Mouse (Mus musculus) cerebellum, postnatal 14 days (tissue): Measurements from ENCODE around the gene Hyal1.

ENCODE experiments used
- DNase-seq, 2 experiments: peaks; one replicate each; pipeline ENCODE4 v3.0.0; 2021; ENCODE audit warnings: mixed read lengths in 2 of 2

Hyal1 gene

GRCm38 (mm10) chr9:107576357-107577107 lies at the start of gene Hyal1:
Gene Hyal1 (plus strand): TSS chr9:107576927.
- DNase-seq: peak; percentile 62 to 80

- DNase-seq: peak; percentile 91 to 94
Measured at GRCm38 (mm10) chr9:107533791-107534407, 42.8 kb upstream of the Hyal1 start, which contains the start of gene Tmem115. Gene Tmem115 (plus strand): TSS chr9:107533945.

- peak; percentile 74 to 81 for DNase-seq
Measured at GRCm38 (mm10) chr9:107534408-107535202, 42.1 kb upstream of the Hyal1 start.

- peak; percentile 83 to 85 for DNase-seq
Measured at GRCm38 (mm10) chr9:107538231-107538630, 38.5 kb upstream of the Hyal1 start.

DNA sequence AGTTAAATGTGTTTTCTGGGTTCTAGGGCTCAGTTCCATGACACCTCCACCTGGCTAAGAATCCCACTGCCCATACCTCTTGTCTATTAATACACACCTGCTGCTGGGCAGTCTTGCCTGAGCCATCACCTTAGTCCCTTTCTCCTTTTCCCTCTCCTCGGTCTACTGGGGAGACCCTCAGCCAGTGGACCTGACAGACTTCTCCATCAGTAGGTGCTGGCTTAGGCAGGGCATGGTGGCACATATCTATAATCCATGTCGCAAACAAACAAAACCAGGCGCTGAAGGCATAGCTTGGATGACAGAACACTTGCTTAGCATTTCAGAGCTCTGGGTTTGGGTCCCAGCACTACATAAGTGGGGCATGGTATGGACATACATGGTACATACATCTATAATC lies 38.0 kb upstream of the Hyal1 start:
- no peak for DNase-seq

DNA sequence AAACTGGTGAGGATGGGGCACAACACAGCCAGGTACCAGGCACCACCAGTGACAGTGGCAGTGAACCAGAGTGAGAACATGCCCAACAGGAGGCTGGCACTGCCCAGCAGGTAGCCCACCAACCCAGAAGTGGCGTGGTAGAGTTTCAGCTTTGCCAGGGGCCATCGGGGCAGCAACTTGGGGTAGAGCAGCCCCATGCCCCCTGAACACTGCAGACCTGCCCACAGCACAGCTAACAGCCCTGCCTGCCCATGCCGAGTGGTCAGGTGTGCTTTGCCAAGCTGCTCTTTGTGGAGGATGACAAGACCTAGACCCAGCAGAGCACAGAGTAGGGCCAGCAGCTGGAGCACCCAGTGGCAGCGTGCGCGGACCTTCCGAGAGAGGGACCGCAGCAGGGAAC lies 36.8 kb upstream of the Hyal1 start:
- DNase-seq: no peak

DNA sequence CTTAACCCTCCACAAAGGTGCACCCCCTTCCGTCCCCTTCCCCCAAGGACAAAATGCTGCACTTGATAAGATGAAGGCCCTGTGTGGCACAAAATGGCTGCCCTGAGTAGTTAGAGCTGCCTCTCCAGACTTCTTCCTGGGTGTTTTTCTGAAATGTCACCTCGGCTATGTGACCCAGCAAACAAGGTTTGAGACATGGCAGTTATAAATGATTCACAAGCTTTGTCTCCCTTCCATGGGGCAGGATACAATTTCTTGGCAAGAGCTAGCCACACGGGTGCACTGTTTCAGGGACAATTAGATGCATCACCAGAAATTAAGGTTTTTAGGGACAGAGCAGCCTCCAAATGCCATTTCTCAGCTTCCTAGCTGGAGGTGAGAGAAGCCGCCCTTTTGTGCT lies 36.3 kb upstream of the Hyal1 start:
- no peak for DNase-seq

DNA sequence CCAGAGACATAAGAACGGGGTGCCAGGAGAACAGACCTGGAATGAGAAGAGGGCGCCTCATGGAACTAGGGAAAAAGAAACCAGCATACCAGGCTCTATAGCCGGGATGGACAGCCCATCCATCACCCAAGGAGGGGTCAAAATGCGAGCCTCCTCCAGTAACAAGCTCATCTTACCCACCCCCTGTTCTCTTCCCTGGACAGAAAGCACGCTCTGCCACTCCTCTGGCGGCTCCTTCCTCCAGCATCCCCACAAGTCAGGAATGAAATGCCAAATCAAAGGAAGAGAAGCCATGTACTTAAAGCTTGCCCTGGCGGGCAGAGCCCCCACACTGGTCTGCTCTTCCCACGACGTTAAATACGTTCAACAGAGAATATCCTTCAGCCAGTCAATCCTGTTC lies 35.7 kb upstream of the Hyal1 start:
- DNase-seq: no peak

GRCm38 (mm10) chr9:107541474-107542351 lies 35.0 kb upstream of the Hyal1 start, which contains the start of the genes Cyb561d2 and Nprl2:
Gene Cyb561d2 (minus strand): TSS chr9:107542193.
Gene Nprl2 (plus strand): TSS chr9:107542226.
- DNase-seq: peak; percentile 95 to 96

- no peak for DNase-seq
Measured at GRCm38 (mm10) chr9:107542352-107542686, 34.4 kb upstream of the Hyal1 start.

GRCm38 (mm10) chr9:107542721-107543120 lies 34.0 kb upstream of the Hyal1 start:
- DNase-seq: no peak

- no peak for DNase-seq
Measured at GRCm38 (mm10) chr9:107543299-107543698, 33.4 kb upstream of the Hyal1 start.

DNA sequence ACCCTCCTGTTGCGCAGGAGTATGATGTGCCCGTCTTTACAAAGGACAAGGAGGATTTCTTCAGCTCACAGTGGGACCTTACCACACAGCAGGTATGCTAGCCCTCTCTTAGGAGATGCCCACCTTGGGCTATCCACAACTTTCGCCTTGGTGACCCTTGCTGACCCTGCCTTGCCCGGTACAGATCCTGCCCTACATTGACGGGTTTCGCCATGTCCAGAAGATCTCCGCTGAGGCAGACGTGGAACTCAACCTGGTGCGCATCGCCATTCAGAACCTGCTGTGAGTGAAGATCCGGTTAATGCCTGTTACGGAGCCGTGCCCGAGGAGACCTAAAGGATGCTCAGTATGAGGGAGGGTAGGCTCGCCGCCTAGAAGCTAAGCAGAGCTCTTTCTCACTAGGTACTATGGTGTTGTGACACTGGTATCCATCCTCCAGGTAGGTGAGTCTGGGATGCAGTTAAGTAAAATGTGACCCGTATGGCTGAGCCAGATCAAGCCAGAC lies 32.5 kb upstream of the Hyal1 start:
- no peak for DNase-seq

DNA sequence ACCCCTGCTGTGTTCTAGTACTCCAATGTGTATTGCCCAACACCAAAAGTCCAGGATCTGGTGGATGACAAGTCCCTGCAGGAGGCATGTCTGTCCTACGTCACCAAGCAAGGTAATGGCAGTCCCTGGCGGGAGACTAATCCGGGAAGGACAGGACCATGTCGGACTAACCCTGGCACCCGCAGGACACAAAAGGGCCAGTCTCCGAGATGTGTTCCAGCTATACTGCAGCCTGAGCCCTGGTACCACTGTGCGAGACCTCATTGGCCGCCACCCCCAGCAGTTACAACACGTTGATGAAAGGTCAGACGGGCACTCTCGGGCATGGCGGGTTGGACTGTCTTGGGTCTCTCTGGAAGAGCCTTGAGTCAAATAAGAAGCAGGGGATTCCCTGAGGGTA lies 32.0 kb upstream of the Hyal1 start:
- DNase-seq: no peak

DNA sequence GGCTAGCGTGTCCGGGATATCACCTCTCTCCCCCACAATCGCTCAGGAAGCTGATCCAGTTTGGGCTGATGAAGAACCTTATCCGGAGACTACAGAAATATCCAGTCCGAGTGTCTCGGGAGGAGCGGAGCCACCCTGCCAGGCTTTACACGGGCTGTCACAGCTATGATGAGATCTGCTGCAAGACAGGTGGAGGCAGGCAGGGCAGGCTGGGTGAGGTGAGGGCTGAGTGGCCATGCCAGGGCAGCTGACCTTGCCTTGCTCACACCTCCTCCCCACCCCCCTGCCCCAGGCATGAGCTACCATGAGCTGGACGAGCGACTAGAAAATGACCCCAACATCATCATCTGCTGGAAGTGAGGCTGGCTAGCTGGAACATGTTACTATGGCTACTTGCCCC lies 31.5 kb upstream of the Hyal1 start:
- DNase-seq: no peak

DNA sequence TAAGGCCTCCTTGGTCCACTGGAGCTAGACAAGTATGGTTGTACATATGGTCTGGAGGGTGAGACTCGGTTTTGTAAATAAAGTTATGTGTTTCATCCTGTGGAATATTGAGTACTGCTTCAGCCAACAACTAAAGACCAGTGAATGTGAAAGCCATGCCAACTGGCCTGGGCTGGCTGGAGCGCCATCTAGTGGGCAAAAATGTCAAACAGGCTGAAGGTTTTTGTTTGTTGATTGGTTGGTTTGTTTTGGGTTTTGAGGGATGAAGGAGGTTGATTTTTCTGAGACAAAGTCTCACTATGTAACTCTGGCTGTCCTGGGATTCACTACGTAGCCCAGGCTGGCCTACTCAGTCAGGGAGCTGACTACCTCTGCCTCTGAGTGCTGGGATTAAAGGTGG lies 31.1 kb upstream of the Hyal1 start:
- peak; percentile 88 to 94 for DNase-seq

- peak; percentile 56 to 76 for DNase-seq
Measured at GRCm38 (mm10) chr9:107547026-107547425, 29.7 kb upstream of the Hyal1 start, which contains the start of gene Zmynd10. Gene Zmynd10 (plus strand): TSS chr9:107547298.

DNA sequence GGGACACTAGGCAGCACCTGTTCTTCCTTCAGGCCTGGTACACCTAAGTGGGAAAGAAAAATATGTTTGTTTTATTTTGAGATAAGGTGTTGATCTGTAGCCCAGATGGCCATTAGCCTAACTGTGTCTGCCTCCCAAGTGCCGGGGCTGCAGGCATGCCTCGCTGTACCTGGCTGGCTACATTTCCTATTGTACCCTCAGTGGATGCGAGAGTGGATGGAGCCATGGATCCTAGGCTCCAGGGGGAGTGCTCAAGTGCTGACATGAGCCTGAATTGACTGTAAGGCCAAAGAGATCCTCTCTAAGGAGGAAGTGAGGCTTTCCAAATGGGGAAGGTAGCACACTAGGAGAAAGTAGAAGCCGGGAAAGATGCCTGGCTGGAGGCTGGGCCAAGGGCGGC lies 28.8 kb upstream of the Hyal1 start:
- DNase-seq: no peak

- DNase-seq: no peak
Measured at GRCm38 (mm10) chr9:107548820-107549219, 27.9 kb upstream of the Hyal1 start.

GRCm38 (mm10) chr9:107549297-107550074 lies 27.2 kb upstream of the Hyal1 start:
- DNase-seq: no peak

- DNase-seq: no peak
Measured at GRCm38 (mm10) chr9:107550491-107551116, 26.1 kb upstream of the Hyal1 start.
